Mouse (Mus musculus) kidney, postnatal 4 days (tissue): Measurements from ENCODE around the gene B3gnt9.
"Not testable (repeated sequence)": the region's sequence is repeated elsewhere in the genome, so short reads cannot be mapped to it uniquely, and the experiment has no call there.

Experiments
- DNase-seq, 2 experiments: peaks; one replicate each; pipeline ENCODE4 v3.0.0; 2021; ENCODE audit warnings: mixed read lengths in 2 of 2

The B3gnt9 gene

DNA sequence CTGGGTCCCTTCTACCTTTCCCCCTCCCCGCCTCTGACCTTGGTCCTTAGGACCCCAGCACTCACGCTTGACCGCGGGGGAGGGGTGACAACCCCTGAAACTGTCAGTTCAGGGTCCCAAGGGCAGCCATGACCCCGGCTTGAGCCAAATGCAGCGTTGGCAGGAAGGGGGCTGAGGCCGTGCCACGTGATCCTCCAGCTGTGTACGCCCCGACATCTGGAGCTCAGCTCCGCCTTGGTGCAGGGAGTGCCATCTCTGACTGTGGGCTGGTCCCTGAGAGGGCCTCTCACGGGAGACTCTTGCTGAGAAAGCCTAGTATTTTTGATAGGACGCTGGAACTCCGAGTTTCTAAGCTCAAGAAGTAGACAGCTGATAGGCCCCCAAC lies at the start of gene B3gnt9:
Gene B3gnt9, minus strand, starts transcription at position 188 of the 385 bp plus-strand sequence.
- peak; percentile 70 to 80 for DNase-seq

DNA sequence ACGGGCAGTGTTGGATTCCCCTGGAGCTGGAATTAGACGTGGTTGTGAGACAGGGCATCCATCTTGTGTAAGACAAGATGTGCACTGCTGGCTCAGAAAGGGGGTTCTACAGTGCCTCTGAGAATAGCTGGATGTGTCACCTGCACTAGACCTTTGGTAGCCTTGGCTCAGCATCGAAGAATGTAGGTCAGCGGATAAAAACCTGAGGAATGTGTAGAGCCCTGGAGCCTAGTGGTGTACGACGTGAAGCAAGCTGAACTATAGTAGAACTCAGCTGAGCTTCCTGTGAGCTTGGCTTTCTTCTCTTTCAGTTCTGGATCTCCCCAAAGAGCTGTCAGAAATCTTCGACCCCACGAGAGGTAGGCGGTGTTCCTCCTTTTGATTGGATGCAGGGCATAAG lies 48.9 kb upstream of the B3gnt9 start:
- no peak for DNase-seq

DNA sequence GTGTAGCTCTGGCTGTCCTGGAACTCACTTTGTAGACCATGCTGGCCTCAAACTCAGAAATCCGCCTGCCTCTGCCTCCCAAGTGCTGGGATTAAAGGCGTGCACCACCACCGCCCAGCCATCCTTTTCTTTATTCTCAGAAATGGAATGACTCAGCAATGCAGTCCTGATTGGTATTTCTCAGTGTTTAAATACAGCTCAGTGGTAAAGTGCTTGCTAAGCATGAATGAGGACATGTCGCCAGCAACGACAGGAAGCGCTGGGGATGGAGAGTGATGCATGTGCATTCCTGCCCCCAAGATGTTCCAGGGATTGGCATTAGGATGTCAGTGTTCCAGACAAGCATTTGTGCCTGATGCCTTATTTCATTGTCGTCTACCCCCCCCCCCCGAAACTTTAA lies 48.4 kb upstream of the B3gnt9 start:
- no peak for DNase-seq

DNA sequence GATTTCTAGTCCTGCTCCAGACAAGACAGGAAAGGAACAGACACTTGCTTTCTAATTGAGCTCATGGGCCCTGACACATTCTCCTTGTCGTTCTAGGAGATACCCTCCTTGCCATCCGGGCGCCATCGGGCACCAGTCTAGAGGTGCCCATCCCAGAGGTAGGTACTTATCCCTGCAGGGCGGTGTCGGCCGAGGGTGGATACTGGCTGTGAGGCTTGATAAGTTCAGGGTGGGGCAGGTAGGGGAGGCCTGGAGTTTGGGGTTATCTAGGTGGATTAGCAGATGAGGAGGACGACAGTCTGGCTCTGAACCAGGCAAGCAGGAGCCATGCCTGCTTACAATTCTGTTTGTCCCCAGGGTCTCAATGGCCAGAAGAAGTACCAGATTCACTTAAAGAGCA lies 45.0 kb upstream of the B3gnt9 start:
- no peak for DNase-seq

DNA sequence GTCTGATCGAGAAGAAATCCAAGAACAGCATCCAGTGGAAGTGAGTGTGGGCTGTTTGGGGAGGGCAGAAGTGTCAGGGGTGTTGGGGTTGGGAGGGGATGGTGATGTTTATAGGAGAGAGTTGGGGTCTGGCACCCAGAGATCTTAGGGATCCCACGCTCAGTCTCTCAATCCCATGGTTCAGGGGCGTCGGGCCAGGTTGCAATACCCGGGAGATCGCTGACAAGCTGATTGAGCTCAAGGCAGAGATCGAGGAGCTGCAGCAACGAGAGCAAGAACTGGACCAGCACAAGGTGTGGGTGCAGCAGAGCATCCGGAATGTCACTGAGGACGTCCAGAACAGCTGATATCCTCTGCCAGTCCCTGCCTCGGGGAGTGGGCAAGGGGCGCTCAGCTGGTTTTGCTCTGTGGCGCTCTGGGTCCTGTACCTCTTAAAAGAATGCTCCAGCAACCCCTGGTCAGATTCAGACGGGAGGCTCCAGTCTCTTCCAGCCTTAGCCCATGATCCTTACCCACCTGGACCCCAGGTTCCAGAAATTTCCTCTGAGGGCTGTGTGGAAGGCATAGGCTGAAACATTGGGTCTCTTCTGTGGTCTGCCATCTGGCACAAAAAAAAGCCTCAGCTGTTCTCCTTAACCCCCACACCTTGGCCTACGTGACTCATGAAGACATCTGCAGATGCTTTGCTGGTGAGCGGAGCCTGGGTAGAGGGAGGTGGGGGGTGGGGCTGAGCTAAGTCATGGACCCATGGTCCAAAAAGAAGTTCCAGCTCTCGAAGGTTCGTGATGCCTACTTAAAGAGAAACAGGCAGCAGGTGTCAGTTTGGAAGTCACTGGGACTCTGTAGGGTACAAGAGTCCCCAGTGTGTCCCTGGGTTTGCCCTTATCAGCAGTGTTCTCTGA lies 43.6 kb upstream of the B3gnt9 start:
- no peak for DNase-seq

DNA sequence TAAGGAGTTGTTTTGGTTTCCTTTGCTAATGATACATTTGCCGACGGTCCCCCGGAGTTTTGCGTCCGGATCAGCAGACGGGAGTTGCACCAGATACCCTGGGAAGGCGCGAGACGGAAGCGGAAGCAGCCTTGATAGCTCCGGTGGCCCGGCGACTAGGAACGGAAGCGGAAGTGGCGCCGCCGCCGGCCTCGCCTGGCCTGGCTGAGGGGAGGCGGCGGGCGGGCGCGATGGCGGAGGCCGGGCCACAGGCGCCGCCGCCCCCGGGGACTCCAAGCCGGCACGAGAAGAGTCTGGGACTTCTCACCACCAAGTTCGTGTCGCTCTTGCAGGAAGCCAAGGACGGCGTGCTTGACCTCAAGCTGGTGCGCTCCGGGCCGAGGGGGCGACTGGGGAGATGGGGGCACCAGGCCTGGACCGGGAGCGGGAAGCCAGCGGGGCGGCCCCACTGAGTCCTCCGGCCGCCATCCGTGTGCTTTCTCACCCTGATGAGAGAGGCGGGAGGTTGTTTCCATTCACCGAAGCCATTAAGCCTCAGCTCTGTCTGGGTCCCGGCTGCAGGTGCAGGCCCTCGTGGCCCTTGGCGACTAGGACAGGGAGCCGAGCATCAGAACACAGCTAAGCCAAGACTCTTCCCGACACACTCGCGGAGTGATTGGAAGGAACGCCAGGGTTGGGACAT lies 42.7 kb upstream of the B3gnt9 start, which contains the start of gene E2f4:
Gene E2f4, plus strand, starts transcription at position 153 of the 682 bp plus-strand sequence.
- DNase-seq: peak; percentile 93 to 96

DNA sequence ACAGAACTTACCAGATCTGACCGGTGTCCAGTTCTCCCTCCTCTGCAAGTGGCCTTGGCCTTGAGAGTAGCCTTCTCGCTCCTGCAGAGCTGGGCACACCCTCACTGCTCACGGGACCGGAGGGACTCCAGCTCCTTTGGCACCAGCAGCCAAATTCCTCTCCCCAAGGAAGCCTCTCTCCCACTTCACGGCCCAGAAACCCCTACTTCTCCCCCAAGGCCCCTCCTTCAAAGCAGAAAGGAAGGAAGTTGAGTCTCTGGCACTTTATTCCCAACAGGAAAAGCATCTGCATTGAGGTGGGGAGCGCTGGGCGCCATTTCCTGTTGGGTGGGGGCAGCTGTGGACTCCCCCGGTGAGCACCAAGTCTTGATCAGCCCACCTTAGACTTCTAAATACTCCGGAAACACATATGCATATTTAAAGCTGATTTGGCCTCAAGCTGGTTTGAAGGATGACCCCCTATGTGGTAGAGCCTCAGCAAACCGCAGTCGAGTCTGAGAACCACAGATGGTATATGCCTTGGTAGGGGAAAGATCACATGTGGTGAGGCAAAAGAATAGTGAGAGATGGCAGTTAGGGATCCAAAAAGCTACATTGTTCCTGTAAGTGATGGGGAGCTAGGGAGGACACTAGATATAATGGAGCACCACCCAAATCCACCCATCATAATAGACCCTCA lies 41.1 kb upstream of the B3gnt9 start, which contains the start of gene Exoc3l:
Gene Exoc3l, minus strand, starts transcription at position 207 of the 679 bp plus-strand sequence.
- DNase-seq: peak in 1 of 2 experiments; percentile 54

DNA sequence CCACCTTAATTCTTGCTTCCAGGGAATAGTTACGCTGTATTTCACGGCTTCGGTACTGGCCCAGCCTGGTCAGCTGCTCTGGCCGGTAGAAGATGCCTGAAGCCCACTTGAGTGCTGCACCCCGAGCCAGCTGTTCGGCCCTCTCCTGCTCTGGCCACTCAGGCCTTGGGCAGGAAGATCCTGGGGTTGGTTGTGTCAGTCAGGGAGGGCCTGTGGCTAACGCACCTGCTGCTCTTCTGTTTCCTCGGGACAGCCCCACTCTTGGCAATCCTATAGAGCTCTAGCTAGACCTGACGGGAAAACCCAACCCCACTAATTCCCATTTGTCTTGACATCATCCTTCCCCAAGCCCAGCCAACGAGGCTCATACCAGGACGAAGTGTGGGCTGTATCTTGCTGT lies 40.3 kb upstream of the B3gnt9 start:
- no peak for DNase-seq

DNA sequence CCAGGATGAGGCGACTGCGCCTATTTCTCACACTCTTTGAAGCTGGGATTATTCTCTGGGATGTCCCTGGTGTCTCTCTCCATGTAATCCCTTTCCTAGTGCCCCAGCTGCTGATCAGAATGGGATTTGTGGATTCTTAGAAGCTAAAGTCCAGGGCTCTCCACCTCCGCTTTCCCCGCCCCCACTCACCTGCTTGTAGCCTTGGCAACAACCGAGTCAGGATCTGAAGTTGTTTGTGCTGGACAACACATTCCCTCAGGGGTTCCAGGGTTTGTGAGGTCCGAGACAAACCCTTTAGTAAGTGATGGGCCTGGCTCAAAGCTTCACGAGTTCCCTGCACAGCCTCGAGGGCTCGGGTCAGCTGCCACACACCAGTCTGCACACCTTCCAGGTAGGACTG lies 39.8 kb upstream of the B3gnt9 start:
- no peak for DNase-seq

DNA sequence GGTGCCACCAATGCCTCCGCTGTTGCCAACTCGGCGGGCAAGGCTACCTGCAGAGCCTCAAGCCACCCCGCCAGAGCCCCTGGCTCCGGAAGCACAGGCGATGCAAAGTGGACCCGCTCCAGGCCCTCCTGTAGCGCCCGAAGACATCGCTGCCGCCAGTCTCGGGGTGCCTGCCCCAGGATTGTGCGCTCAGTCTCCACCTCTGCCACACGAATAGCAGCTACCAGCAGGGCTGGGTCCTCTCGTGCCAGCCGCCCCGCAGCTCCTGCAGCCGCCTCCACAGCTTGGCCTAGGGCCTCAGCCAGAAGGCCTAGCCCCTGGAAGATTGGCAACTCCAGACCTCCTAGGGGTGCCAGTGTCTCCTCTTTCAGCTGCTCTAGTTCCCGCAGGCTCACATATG lies 38.5 kb upstream of the B3gnt9 start:
- no peak for DNase-seq

DNA sequence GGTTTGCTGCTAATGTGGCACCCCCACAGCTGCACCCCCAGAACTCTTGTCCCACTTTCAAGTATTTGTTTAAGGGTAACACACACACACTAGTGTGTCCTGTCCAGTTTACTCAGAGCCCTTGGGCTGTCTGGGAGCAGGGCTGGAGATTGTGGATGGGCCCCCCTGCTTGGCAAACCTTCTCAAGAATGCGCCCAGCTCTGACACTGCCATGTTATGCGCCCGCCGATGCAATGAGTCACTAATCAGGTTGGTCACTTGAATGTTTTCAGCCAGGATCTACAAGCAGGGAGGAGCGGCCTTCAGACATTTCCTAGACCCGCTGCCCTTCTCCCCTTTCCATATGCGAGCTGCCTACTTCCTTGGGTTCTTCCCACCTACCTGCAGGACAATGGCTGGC lies 37.5 kb upstream of the B3gnt9 start:
- no peak for DNase-seq

DNA sequence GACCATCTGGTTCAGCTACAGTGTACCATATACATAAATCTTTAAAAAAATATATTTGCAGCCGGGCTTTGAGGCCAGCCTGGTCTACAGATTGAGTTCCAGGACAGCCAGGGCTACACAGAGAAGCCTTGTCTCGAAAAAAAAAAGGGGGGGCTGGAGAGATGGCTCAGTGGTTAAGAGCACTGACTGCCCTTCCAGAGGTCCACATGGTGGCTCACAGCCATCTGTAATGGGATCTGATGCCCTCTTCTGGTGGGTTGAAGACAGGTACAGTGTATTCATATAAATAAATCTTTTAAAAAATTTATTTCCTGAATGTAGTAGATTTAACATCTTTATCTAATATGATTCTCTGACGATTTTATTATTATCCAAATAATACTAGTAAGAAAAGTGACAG lies 36.8 kb upstream of the B3gnt9 start:
- DNase-seq: not testable (repeated sequence)

DNA sequence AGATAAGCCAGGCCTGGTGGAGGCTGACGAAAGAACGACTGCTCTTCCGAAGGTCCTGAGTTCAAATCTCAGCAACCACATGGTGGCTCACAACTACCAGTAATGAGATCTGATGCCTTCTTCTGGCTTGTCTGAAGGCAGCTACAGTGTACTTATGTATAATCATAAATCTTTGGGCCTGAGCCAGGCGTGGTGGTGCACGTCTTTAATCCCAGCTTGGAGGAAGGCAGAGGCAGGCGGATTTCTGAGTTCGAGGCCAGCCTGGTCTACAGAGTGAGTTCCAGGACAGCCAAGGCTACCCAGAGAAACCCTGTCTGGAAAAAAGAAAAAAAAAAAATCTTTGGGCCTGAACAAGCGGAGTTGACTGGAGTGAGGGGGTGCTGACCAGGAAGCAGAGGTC lies 36.4 kb upstream of the B3gnt9 start:
- DNase-seq: not testable (repeated sequence)

DNA sequence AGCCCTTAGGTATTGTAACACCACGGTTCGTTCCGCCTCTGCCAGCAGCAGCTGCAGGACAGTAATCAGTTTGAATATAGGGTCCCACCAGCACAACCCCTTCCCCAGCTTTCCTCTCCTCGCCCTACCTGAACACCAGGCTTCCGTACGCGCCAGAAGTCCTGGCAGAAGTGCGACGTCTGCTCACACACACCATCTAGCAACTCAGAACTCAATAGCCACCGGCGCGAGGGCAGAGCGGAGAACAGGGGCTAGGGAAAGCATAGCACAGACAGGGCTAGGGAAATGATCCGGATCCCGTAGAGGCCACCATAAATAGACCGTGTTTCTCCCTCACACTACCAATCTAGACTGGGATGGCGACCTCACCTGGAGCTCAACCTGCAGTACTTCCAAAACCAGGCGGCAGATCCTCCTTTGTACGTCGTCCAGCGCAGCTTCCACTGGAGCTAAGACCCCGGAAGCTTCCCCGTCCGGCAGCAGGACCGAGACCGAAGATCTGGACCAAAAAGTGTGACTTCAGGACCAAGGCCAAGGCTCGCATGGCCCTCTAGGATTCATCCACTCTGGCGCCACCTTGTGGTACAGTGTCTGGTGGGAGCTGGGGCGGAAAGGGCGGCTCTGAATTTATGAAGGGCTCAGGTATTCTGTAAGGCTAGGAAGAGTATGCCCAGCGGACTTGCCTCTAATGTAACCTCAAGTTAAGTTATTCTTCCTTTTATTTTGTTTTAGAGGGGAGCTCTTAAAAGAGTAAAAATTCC lies 35.8 kb upstream of the B3gnt9 start:
- DNase-seq: peak; percentile 98 to 99

DNA sequence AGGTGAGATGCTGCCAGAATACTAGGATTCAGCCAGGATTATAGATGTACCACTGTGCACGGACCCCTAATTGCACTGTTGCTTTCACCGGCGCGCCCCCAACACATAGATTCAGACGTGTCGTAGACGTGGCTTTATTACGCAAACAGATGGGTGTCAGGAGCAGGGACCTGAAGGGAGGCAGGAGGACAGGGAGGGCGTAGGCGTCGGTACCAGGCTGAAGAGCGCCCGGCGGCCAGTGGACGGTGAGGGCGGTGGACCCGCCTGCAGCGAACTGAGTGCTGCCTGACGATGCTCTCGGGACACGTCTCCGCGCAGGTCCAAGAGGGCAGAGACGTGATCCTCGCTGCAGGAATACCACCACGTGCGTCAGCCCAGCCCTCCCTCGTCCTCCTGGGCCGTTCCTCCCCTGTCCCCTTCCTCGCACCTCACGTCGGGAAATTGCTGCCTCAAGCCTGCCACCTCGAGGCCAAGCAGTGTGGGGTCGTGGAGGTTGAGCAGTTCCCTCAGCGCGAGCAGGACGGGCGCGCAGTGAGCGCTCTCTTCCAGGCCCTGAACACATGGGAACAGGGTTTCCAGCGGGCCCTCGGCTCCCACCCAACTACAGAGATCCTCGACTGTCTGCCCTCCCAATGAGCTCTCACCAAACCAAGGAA lies 35.0 kb upstream of the B3gnt9 start, which contains the start of gene 4931428F04Rik:
Gene 4931428F04Rik, minus strand, starts transcription at position 60 of the 656 bp plus-strand sequence.
- peak; percentile 64 to 75 for DNase-seq

DNA sequence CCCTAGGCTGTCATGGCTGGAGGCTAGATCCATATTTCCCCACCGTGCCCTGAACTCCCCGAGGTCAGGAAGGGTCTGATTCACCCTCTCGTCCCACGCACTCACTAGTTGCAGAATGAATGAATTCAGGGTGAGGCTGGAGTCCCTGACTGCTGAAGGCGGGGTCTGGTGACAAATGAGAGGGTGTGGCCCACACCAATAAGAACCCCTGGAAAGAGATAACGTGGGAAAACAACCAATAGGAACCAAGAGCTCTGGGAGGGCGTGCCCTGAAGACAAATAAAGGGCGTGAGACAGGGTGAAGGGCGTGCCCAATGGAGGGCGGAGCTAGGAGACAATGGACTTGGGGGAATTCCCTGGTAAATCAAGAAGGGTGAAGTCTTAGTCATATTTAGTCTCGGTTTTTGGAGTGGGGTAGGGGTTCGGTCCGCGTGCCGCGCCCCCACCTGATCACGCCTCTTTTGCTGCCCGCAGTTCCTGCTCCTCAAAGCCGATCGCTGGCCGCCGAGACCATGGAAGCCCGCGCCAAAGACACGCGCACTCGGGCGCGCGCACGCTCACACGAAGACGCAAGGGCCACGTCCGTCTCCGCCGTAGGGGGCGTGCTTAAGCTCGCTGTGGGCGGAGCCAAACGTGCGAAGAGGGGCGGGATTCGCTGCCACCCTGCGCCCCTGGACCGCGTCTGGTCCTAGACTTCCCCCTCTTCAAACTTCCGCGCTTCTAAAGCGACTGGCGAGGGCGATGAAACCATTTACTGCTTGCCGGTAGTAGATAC lies 34.2 kb upstream of the B3gnt9 start:
- DNase-seq: peak; percentile 96 to 97

DNA sequence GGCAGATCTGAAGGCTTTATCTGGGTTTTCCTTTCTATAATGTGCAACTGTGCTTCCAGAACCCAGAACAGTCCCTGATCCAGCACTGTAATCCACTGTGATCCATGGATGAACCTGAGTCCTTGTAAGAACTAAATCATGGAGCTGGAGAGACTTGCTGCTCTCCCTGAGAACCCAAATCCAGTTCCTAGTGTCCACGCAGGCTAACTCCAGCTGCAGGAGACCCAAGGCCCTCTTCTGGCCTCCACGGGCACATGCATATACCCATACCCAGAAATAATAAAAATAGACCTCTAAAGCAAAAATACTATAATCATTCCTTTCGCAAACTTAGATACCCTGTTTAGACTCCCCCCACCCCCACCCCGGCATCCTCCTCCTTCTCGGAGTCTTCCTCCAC lies 33.3 kb upstream of the B3gnt9 start:
- DNase-seq: no peak

DNA sequence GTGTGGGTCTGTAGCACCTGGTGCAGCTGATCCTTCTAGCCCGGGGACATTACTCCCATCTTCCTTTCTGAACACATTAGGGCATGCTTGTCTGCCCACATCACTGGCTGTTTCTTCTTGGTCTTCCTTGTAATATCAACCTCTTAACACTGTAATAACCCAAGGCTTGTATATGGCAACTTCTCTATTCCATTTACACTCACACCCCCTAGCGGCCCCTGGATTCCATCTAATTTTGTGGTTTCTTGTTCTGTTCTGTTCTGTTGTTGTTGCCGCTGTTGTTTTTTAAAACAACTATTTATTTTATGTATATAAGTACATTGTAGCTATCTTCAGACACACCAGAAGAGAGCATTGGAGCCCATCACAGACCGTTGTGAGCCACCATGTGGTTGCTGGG lies 32.0 kb upstream of the B3gnt9 start:
- DNase-seq: no peak

DNA sequence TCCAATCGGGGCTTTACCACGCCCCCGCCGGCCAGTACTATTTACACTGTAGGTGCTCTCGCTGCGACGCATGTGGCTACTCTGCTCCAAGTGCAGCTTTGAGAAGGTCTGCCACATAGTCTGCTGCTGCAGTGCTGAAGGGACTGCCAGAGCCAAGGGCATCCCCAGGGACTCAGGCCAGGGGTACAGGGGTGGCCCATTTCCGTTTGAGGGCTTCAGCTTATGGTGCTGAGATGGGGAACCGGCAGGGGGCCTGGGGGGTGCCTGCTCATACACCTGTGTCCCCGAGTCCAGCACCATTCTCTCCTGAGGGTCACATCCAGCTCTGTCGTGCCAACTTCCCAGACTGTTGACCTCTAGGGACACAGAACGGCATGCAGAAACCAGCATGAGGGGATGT lies 30.6 kb upstream of the B3gnt9 start:
- DNase-seq: no peak

DNA sequence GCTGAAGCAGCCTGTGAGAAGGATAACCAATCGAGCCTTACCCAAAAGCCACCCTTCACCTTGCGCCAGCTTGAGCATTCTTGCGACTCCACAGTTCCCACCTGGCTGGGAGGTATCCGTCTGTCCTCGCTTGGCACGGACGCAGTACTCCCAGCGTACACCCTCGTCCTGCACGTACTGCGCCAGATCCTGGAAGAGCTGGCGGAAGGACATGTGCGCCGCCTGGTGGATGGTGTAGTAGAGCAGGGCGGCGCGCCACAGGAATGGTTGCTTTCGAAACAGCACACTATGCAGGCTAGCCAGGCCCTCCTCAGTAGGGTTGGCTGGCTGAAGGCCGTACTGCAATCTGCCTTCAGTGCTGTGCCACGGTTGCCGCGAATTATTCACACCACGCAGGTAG lies 28.1 kb upstream of the B3gnt9 start:
- DNase-seq: peak; percentile 66 to 74

DNA sequence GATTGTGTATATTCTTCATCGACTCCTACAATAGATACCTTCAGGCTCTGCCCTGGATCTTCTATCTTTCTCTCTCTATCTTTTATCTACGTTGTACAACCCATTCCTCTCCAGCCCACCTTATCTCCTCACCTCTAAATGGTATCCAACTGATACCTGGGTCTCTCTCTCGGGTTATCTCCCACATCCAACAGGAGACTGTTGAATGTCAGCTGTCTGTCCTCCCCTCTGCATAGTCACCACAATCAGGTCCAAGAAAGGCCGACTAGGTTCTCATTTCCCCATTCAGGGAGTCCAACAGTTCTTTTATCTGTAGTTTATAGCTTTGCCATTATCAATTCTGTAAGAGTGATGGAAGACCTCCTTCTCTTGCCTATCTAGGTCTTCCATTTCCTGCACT lies 27.3 kb upstream of the B3gnt9 start:
- DNase-seq: no peak
